Mouse (Mus musculus) CD4-positive, CD25-positive, alpha-beta regulatory T cell, adult 4 months (primary cell): ENCODE data around the gene Gm17581. TPM values are rescaled to one million over a fixed set of nuclear protein-coding genes. Genes with fewer than 3 reads are reported as not detected.
"Not testable (repeated sequence)": the region's sequence is repeated elsewhere in the genome, so short reads cannot be mapped to it uniquely, and the experiment has no call there.

ENCODE experiments used
- ATAC-seq: one replicate; pipeline ENCODE4 v1.8.0; 2017
- polyA plus RNA-seq, 2 experiments: library from polyadenylated mRNA; unstranded; fragments of 100-300 nt; shearing (Covaris generic); gene quantifications; one replicate each; pipeline ENCODE4 v1.2.1; 2017

The Gm17581 gene
- polyA plus RNA-seq, 2 experiments from 2014 or later = not detected

- no peak for ATAC-seq
Observed at GRCm38 (mm10) chr2:155736936-155737335, 1.3 kb upstream of the Gm17581 start.

- ATAC-seq = no peak
Observed at GRCm38 (mm10) chr2:155735080-155735479, 586 bp downstream of the Gm17581 start.

- ATAC-seq = peak; percentile 100
Observed at GRCm38 (mm10) chr2:155729158-155729645, 6.5 kb downstream of the Gm17581 start, which contains the start of gene Edem2. Gene Edem2, minus strand, starts transcription at chr2:155729475.

DNA sequence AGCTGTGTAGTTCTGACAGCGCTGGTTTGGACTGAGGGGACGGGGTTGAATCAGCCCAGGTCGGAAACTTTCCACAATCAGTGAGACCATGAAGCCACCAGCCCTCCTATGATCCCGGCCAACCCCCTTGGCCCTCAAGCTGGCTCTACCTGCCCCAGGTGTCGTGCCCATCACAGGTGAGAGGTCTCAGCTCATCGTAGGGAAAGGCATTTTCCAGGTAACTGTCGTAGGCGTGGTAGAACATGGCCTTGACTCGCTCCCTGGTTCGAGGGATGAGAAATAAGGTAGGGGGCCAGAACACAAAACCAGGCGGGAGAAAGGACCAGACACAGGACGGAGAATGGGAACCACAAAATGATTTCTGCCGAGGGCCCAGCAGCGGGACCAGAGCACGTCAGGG lies 6.9 kb downstream of the Gm17581 start:
- no peak for ATAC-seq

- no peak for ATAC-seq
Observed at GRCm38 (mm10) chr2:155727764-155728395, 7.8 kb downstream of the Gm17581 start.

GRCm38 (mm10) chr2:155726302-155726701 lies 9.4 kb downstream of the Gm17581 start:
- ATAC-seq = no peak

GRCm38 (mm10) chr2:155724526-155724925 lies 11.1 kb downstream of the Gm17581 start:
- ATAC-seq = no peak

DNA sequence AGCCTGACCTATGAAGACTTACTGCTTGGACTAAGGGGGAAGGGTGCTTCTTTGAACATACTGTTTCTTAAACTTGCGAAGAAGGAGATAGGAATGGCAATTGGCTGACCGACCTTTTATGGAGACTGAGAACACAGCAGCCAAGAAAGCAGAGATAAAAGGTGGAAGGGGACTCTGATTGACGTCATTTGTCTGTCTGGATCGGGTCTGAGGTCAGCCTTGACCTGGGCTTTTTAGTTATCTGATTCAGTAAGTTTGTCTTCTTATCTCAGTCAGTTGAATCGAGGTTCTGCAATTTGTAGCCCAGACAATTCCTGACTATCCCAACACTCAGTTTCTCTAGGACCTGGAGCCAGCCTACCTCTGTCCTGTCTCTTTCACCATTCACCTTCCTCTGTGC lies 11.6 kb downstream of the Gm17581 start:
- no peak for ATAC-seq

- peak; percentile 54 for ATAC-seq
Observed at GRCm38 (mm10) chr2:155720585-155720984, 15.1 kb downstream of the Gm17581 start.

DNA sequence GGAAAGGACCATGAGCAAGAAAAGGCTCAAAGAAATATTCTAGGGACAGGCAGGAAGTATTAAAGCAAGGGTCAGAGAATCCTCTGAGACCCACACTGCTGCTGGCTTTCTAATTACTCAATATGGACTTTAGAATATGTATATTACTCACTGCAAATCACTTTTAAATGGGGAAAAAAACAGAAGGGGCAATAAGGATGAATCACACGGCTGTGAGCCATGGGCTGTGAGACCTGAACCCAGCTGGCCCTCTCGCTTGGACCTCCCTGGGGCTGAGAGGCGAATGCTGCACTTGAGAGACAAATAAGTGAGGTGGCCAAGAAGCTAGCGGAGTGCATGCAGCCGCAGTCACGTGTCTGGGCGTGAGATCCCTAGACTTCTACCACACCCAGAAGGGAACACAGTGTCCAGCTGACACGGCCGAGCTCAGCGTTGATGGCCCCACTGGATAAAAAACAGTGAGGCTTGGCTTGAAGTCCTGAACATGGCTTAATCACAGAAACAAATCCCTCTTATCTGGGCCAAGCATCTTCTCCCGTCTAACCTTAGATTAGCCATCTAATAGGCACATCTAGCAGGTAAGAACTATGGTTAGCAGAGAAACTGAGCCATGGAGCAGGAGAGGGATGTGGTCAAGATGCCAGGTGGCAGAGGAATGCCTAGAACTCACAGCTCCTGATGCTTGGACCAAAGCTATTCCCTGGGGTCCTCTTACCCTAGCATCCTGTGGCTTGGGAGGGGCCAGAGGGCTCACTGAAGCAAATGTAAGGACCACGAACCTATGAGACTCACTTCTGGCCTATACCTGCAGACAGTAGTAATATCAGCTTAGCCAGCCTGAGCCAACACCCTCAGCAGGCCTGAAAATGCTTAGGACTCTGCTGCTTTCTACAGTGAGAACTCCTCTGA lies 18.3 kb downstream of the Gm17581 start:
- ATAC-seq = no peak

DNA sequence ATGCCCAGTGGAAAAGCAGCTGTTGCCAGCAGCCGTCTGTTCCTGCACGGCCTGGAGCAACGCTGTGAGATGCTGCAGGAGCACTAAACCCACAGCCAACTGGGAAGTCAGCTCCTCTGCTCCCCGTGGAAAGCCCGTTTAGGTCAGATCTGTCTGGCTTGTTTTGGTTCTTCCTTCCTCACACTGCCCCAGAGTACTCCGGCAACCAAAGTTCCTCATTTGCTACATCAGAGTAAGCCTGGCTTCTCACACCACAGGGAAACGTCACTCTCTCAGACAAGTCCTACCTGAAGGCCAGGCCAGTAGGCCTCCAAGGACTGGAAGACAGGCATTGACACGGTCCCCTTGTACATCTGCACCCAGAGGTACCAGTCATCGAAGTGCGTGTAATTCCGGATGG lies 25.1 kb downstream of the Gm17581 start:
- no peak for ATAC-seq

DNA sequence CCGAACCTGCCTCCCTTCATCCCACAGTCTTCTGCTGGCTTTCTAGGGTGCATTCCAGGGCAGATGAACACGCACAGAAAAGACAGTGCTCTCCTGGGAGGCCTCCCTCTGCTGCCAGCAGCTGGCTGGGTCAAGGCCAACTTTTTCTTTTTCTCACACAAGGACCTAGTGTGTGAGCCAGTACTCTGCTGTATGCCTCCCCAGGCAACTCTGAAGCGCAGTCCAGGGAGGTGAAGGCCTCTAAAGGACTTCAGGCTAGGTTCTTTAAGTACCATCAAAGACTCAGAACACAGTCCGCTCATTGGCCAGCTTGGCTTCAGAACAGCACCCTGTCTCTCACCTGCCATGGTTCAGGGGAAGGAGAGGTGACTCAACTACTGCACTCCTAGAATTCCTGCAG lies 28.4 kb downstream of the Gm17581 start:
- no peak for ATAC-seq

DNA sequence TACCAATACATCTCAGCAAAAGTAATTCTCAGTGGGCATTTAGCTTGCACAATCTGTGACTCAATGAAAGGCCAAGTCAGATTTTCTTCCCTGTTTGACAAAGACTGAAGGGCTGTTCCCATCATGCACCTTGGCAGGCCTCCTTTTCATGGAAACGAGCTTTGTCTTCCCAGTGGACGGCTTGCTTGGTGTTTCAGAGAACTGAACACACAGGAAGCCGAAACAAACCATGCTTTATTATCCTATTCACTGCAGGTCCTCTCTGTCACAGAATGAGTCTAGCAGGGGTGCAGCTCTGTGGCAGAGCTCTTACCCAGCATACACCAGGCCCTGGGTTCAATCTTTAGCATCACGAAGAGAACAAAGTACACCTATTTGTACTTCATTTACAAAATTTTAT lies 32.0 kb downstream of the Gm17581 start:
- no peak for ATAC-seq

GRCm38 (mm10) chr2:155701399-155701919 lies 34.2 kb downstream of the Gm17581 start:
- no peak for ATAC-seq

GRCm38 (mm10) chr2:155698443-155698842 lies 37.2 kb downstream of the Gm17581 start:
- ATAC-seq = not testable (repeated sequence)

DNA sequence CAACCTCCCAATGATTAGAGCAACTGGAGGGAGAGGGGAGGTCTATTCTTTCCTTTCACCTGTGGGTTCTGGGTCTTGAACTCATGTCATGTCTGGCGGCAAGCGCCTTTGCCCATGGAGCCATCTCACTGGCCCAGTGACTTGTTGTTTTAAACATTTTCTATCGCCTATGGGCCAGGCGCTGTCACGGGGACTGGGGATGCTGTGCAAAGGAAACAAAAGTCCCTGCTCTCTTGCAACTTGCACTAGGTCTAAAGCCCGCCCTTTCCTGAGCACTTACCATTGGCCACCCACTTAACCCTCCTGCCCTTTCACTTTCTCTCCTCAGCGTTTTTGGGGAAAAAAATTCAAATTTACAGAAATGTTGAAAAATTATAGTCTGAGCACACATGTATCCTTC lies 38.8 kb downstream of the Gm17581 start:
- ATAC-seq = no peak

GRCm38 (mm10) chr2:155696091-155696558 lies 39.5 kb downstream of the Gm17581 start:
- ATAC-seq = peak; percentile 31

DNA sequence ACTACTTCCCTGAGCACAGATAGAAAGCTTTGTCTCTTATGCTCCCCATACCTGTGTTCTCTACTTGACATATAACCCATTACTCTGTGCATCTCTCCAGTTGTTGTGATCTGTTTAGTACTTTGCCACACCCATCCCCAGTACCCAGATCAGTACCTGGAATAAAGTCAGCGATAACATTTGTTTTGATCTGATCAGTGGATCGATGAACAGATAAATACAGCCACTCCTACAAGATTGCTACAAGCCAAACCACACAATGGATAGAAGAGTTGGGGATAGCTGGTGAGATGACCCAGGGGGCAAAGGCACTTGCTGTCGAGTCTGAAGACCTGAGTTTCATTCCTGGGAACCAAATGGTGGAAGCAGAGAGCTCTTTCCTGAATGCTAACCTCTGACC lies 40.4 kb downstream of the Gm17581 start:
- ATAC-seq = no peak

DNA sequence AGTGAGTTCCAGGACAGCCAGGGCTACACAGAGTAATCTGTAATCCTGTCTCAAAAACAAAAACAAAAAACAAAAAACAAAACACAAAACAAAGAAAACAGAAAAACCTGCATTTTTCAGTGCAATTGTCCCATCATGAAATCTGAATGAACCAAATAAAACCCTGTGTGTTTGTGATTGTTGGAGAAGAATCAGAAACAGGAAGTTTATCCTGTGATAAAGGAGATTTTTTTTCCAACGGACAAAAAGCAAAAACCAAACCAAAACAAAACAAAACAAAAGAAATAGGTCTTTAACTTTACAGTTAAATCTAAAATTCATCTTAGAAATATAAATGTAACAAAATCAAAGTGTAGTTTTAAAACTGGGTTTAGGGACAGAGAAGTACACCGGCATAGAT lies 41.1 kb downstream of the Gm17581 start:
- ATAC-seq = no peak

DNA sequence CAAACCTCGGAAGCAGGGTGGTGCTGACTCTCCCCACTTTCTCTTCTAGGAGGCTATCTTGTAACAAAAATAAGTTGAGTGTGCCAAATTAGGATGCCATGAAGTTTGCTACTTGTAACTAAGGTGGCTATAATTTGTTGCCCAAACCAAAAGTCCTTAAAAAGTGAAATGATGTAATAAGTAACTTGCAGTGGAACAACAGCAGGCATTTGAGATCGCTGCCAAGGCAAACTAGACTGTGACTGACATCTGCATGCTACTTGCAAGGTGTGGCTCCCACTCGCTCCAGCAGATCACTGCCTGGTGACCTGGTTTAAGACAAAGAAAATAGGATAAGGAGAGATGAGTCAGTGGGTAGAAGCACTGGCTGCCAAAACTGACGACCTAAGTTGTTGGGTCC lies 42.5 kb downstream of the Gm17581 start:
- no peak for ATAC-seq

- peak; percentile 96 for ATAC-seq
Observed at GRCm38 (mm10) chr2:155691723-155692493, 43.8 kb downstream of the Gm17581 start, which contains the start of gene Trpc4ap. Gene Trpc4ap, minus strand, starts transcription at chr2:155692384.

DNA sequence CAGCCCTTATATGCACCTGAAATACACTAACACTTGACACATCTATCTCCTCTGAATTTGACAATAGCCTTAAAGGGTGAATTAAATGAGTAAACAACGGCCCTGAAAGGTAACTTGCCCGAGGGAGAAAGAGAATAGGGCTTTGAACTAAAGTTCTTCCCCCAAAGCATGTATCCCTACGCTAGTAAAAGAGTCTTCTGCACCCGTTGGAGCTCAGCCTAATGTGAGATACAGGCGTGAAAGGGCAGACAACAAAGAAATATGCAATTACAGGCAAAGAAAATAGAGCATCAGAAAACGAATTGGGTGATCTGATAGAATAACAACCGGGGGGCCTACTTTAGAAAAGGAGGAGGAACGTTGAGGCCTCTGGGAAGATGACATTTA lies 44.3 kb downstream of the Gm17581 start:
- no peak for ATAC-seq

DNA sequence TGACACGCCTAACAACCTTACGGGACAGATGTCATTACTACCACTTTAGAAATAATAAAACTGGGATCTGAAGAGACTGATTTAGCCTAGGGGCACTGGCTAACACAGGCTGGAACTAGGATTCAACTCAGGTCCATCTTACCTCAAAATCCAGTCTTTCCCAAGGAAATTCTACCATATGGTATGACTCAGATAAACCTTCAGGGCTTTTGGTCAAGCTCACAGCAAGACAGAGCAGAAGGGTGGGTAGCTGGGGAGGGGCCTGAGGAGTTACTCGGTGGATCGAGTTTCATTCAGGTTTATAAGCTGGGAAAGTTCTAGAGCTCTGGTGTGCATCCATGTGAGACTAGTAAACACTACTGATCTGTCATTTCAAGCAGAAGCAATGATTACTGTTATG lies 46.5 kb downstream of the Gm17581 start:
- ATAC-seq = no peak
